Mouse (Mus musculus): ENCODE results near the gene Atp6v1e1. TPM values are rescaled to one million over a fixed set of nuclear protein-coding genes. Genes with fewer than 3 reads are reported as not detected.

The Atp6v1e1 gene
- total and polyA plus RNA-seq, 3 experiments, result 76.9 to 95.2 (median 91.6) TPM

GRCm38 (mm10) chr6:120830056-120830455 is 7.5 kb upstream of the Atp6v1e1 start:
- Histone ChIP-seq H3K4me2 (ENCODE audit: insufficient read depth, low read depth, poor library complexity, severe bottlenecking) (no peak overlapping the region), H3K4me1 (ENCODE audit: control insufficient read depth in 1 of 2, insufficient read depth in 2 of 2) (0 out of 4 replicates have a peak, but pooled peaks cover 0 to 3% of the 10 kb centered on the region in 2 experiments), H3K9ac (ENCODE audit: insufficient read depth, low read depth) (no peak overlapping the region)

GRCm38 (mm10) chr6:120822937-120823614 is 483 bp upstream of the Atp6v1e1 start:
- H3K9me3 ChIP-seq (replicated peaks; ENCODE audit: low read length), result peaks cover 8% of the 10 kb centered on the region
- H3K4me2 ChIP-seq (ENCODE audit: insufficient read depth, low read depth, poor library complexity, severe bottlenecking), result no peak overlapping the region
- H3K79me2 ChIP-seq (replicated peaks; ENCODE audit: control insufficient read depth, extremely low read depth, insufficient read depth, poor library complexity, severe bottlenecking), result peaks cover 38% of the 10 kb centered on the region
- TF ChIP-seq POLR2A (IDR thresholded peaks at IDR 0.05; ENCODE audit: low read depth, low read length) (no peak), SMC3 (IDR thresholded peaks at IDR 0.05; ENCODE audit: low read depth, low read length) (peak; percentile 9; the same call in 1 of the 2 replicates), CTCF (conservative IDR thresholded peaks at IDR 0.05 in 1 of 2, IDR thresholded peaks at IDR 0.05 in 1 of 2; ENCODE audit: low read depth in 2 of 2, low read length in 2 of 2) (peak in 1 of 2 experiments; percentile 38; a peak in 2 of 4 replicates)
- H3K36me3 ChIP-seq (replicated peaks in 1 of 2; ENCODE audit: control insufficient read depth in 1 of 2, insufficient read depth in 1 of 2, low read length in 1 of 2), result peaks cover 8 to 18% of the 10 kb centered on the region in 2 experiments
- H3K4me3 ChIP-seq (replicated peaks in 1 of 3; ENCODE audit: low read depth in 2 of 3, low read length in 2 of 3, poor library complexity in 1 of 3), result peak overlapping the region in 1 of 3 experiments; percentile 76
- dilution Hi-C loops (cut with MboI; ENCODE audit: extremely low pct_ligation_motif_present, extremely low pct_unique_long_range_greater_than_20kb, low sequenced_read_pairs) (no loop called here), in situ Hi-C loops (cut with MboI; ENCODE audit: low pct_ligation_motif_present, low pct_unique_long_range_greater_than_20kb, low sequenced_read_pairs) (no loop called here)
- peaks cover 6 to 23% of the 10 kb centered on the region in 2 experiments; a peak in 3 of 4 replicates for H3K4me1 ChIP-seq (ENCODE audit: control insufficient read depth in 1 of 2, insufficient read depth in 2 of 2)
- no peak for DNase-seq (ENCODE audit: extremely low read depth)
- no peaks in the 10 kb centered on the region for H3K27me3 ChIP-seq (replicated peaks)
- H3K9ac ChIP-seq (ENCODE audit: insufficient read depth, low read depth), result no peak overlapping the region
- no peak overlapping the region for H3K27ac ChIP-seq (ENCODE audit: insufficient read depth, low read depth)

More at GRCm38 (mm10) chr6:120830056-120830455, 7.5 kb upstream of the Atp6v1e1 start:
- H3K36me3 ChIP-seq (replicated peaks in 1 of 2; ENCODE audit: control insufficient read depth in 1 of 2, insufficient read depth in 1 of 2, low read length in 1 of 2), result no peaks in the 10 kb centered on the region
- H3K27me3 ChIP-seq (replicated peaks), result no peaks in the 10 kb centered on the region
- H3K27ac ChIP-seq (ENCODE audit: insufficient read depth, low read depth), result no peak overlapping the region
- dilution Hi-C loops (cut with MboI; ENCODE audit: extremely low pct_ligation_motif_present, extremely low pct_unique_long_range_greater_than_20kb, low sequenced_read_pairs), result no loop called here
- no peak for DNase-seq (ENCODE audit: extremely low read depth)
- TF ChIP-seq MAX (IDR thresholded peaks at IDR 0.05; ENCODE audit: low read length) (no peak), RAD21 (IDR thresholded peaks at IDR 0.05; ENCODE audit: low read depth, low read length) (no peak), UBTF (IDR thresholded peaks at IDR 0.05; ENCODE audit: low read depth, low read length) (no peak), ZKSCAN1 (IDR thresholded peaks at IDR 0.05; ENCODE audit: borderline replicate concordance, low read depth, low read length) (no peak), IRF4 (IDR thresholded peaks at IDR 0.05; ENCODE audit: low read depth, low read length) (no peak), CHD1 (IDR thresholded peaks at IDR 0.05; ENCODE audit: low read depth, low read length) (no peak), USF2 (conservative IDR thresholded peaks at IDR 0.05; ENCODE audit: low read depth, low read length) (no peak), MAFK (IDR thresholded peaks at IDR 0.05; ENCODE audit: insufficient replicate concordance, low read length) (no peak), GABPA (IDR thresholded peaks at IDR 0.05; ENCODE audit: insufficient replicate concordance, low read depth, low read length) (no peak), ELF1 (IDR thresholded peaks at IDR 0.05; ENCODE audit: low read depth, low read length) (no peak), NRF1 (IDR thresholded peaks at IDR 0.05; ENCODE audit: low read depth, low read length) (no peak), ZNF384 (IDR thresholded peaks at IDR 0.05; ENCODE audit: low read depth, low read length) (no peak), JUND (conservative IDR thresholded peaks at IDR 0.05; ENCODE audit: low read depth, low read length) (no peak), ETS1 (conservative IDR thresholded peaks at IDR 0.05; ENCODE audit: low read depth, low read length) (no peak)
- in situ Hi-C loops (cut with MboI; ENCODE audit: low pct_ligation_motif_present, low pct_unique_long_range_greater_than_20kb, low sequenced_read_pairs), result no loop called here
- no peaks in the 10 kb centered on the region for H3K79me2 ChIP-seq (replicated peaks; ENCODE audit: control insufficient read depth, extremely low read depth, insufficient read depth, poor library complexity, severe bottlenecking)
- no peak overlapping the region for H3K4me3 ChIP-seq (replicated peaks in 1 of 3; ENCODE audit: low read depth in 2 of 3, low read length in 2 of 3, poor library complexity in 1 of 3)
- no peaks in the 10 kb centered on the region for H3K9me3 ChIP-seq (replicated peaks; ENCODE audit: low read length)

All from CH12.LX (cell line).